Mouse (Mus musculus) macrophage (primary cell): Measurements from ENCODE around the gene Pcdh8. TPM values are rescaled to one million over a fixed set of nuclear protein-coding genes. Genes with fewer than 3 reads are reported as not detected.

ENCODE experiments used
- H3K27ac ChIP-seq: fragments of 350-480 bp; formaldehyde crosslinking; 2 replicates; pipeline ENCODE4 v1.9.0; 2021
- H3K36me3 ChIP-seq: fragments of 350-480 bp; formaldehyde crosslinking; 2 replicates; pipeline ENCODE4 v1.9.0; 2021; ENCODE audit errors: inconsistent target
- H3K4me3 ChIP-seq: fragments of 350-480 bp; formaldehyde crosslinking; 2 replicates; pipeline ENCODE4 v1.9.0; 2021; ENCODE audit errors: inconsistent target
- H3K79me2 ChIP-seq: fragments of 350-480 bp; formaldehyde crosslinking; 2 replicates; pipeline ENCODE4 v1.9.0; 2021; ENCODE audit errors: inconsistent target
- WGBS: methylation state at CpG from one replicate; pipeline ENCODE4 v1.1.7; 2026; ENCODE audit warnings: inconsistent platforms; ENCODE audit not compliant: missing documents; 5-methylcytosine and 5-hydroxymethylcytosine counted together
- polyA plus RNA-seq: library from polyadenylated mRNA; stranded (reverse); fragments of 250-400 nt; gene quantifications from 3 replicates; pipeline ENCODE4 v1.2.4, GENCODE M21; 2018; ENCODE audit warnings: inconsistent platforms

Gene Pcdh8
- polyA plus RNA-seq, 1 experiment from 2014 or later: not detected

GRCm38 (mm10) chr14:79769618-79770017 is 1.5 kb downstream of the Pcdh8 start:
- WGBS: 7% methylated on average over 46 of the region's 46 CpGs
- no peaks in the 10 kb centered on the region for H3K36me3 ChIP-seq
- H3K27ac ChIP-seq: no peak overlapping the region
- no peak overlapping the region for H3K4me3 ChIP-seq
- H3K79me2 ChIP-seq: no peaks in the 10 kb centered on the region

DNA sequence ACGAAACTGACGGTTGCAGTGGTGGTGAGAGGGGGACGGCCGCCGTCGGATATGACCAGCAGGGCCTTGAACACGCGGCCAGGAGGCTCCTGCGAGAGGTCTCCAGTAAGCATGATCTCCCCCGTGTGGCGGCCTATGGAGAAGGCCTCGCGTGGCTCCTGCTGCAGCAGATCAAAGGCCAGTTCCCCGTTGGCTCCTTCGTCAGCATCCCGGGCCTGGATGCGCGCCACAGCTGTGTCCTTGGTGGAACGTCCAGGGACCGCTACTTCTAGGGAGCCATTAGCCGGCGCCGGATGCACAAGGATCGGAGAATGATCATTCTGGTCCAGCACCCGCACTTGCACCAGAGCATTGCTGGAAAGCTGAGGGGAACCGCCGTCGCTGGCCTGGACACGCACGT is 2.1 kb downstream of the Pcdh8 start:
- 15% methylated on average over 30 of the region's 30 CpGs for WGBS
- H3K36me3 ChIP-seq: no peaks in the 10 kb centered on the region
- no peak overlapping the region for H3K27ac ChIP-seq
- no peaks in the 10 kb centered on the region for H3K79me2 ChIP-seq
- no peak overlapping the region for H3K4me3 ChIP-seq

GRCm38 (mm10) chr14:79768076-79768830 is 2.9 kb downstream of the Pcdh8 start:
- Histone ChIP-seq H3K36me3 (no peaks in the 10 kb centered on the region), H3K27ac (no peak overlapping the region), H3K79me2 (no peaks in the 10 kb centered on the region), H3K4me3 (no peak overlapping the region)
- 7% methylated on average over 55 of the region's 59 CpGs for WGBS

DNA sequence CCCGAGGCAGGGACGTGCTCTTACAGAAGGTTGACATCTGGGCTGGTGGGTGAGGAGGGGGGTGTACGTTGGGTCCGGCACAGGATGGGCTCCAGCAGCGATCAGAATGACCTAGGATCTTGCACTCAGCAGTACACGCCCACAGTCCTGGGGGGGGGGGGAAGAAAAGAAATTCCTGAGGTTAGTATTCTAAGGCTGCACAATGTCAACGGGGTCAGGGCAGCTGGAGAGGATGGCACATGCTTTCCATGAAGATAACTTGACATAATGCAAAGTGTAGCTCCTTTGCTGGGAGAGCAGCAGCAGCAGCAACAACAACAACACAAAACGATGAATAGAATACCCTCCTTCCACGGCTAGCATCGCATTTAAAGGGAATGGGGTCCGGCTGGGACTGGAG is 3.5 kb downstream of the Pcdh8 start:
- no peaks in the 10 kb centered on the region for H3K79me2 ChIP-seq
- no peak overlapping the region for H3K27ac ChIP-seq
- H3K4me3 ChIP-seq: no peak overlapping the region
- 18% methylated on average over 11 of the region's 11 CpGs for WGBS
- H3K36me3 ChIP-seq: no peaks in the 10 kb centered on the region

DNA sequence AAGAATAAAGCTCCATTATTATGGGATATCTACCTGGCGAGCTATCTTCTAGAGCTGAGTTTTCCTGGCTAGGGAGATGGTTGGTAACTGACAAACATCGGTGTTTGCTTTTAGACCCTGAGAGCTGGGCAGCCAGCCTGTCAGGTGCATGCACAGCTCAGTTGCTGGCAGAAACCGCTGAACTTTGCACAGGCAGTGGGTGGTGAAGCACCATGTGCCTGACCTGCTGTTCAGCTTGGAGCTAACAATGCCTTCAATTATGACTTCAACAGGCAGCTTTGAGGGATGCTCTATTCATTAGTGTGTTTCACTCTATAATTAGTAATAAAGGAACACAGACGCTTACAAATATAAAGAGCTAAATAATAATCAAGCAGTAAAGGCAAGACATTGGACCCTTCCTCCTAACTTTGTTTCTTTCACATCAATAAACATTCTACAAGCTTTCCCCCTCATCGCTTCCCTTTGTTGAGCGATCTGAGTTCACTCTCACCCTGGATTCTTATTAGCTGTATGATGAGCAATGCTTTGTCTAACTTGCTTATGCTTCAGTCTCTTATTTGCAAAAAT is 5.8 kb downstream of the Pcdh8 start:
- 90% methylated on average over 6 of the region's 6 CpGs for WGBS
- Histone ChIP-seq H3K4me3 (no peak overlapping the region), H3K27ac (no peak overlapping the region), H3K79me2 (no peaks in the 10 kb centered on the region), H3K36me3 (no peaks in the 10 kb centered on the region)

- Histone ChIP-seq H3K4me3 (no peak overlapping the region), H3K27ac (no peak overlapping the region), H3K79me2 (no peaks in the 10 kb centered on the region), H3K36me3 (no peaks in the 10 kb centered on the region)
- 79% methylated on average over 13 of the region's 13 CpGs for WGBS
Measured at GRCm38 (mm10) chr14:79754601-79755222, 16.4 kb downstream of the Pcdh8 start.

DNA sequence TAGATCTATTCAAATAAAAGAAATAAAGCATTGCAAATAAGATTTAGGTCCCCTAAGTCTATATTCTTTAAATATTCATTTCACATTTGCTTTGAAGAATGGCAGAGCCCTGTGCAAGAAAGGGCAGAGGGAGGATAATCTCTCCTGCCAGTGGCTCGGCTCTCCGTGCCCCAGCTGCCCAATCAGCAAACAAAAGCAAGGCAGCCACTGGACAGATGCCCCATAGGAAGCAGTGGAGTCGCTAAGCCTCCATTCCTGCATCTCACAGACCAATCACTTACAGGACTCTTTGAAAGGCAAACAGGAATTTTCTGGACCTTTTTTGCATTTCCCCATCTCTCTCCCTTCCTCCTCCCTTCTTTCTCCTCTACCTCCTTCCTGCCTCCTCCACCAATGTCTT is 17.0 kb downstream of the Pcdh8 start:
- no peak overlapping the region for H3K4me3 ChIP-seq
- no peaks in the 10 kb centered on the region for H3K79me2 ChIP-seq
- H3K27ac ChIP-seq: no peak overlapping the region
- no peaks in the 10 kb centered on the region for H3K36me3 ChIP-seq
- 52% methylated on average over 3 of the region's 3 CpGs for WGBS

GRCm38 (mm10) chr14:79753733-79754132 is 17.4 kb downstream of the Pcdh8 start:
- Histone ChIP-seq H3K27ac (no peak overlapping the region), H3K4me3 (no peak overlapping the region)
- 80% methylated on average over 7 of the region's 7 CpGs for WGBS

DNA sequence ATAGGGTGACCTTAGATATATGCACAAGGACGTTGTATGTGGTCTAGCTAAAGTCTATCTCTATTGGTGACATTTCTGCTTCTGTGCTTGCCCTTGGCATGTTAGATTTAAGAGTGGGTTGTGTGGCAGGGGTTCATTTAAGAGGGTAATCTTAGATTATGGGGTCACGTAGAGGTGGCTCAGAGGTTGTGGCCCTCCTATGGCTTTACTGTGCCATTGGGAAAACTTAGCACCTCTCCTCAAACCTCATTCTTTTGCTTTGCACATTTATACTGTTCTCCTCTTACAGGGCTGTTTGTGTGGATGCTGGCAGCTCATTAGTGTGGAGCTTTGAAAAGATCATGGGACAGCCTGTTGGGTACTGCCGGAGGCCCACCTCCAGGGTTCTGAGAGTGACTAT is 30.6 kb downstream of the Pcdh8 start:
- H3K36me3 ChIP-seq: no peaks in the 10 kb centered on the region
- no peak overlapping the region for H3K4me3 ChIP-seq
- 76% methylated on average over 3 of the region's 3 CpGs for WGBS
- no peak overlapping the region for H3K27ac ChIP-seq
- H3K79me2 ChIP-seq: no peaks in the 10 kb centered on the region

More at GRCm38 (mm10) chr14:79753733-79754132, 17.4 kb downstream of the Pcdh8 start:
- Histone ChIP-seq H3K79me2 (no peaks in the 10 kb centered on the region), H3K36me3 (no peaks in the 10 kb centered on the region)

GRCm38 (mm10) chr14:79738441-79738840 is 32.7 kb downstream of the Pcdh8 start:
- WGBS: 79% methylated on average over 9 of the region's 9 CpGs
- Histone ChIP-seq H3K36me3 (no peaks in the 10 kb centered on the region), H3K79me2 (no peaks in the 10 kb centered on the region), H3K27ac (no peak overlapping the region), H3K4me3 (no peak overlapping the region)

GRCm38 (mm10) chr14:79737642-79738379 is 33.3 kb downstream of the Pcdh8 start:
- Histone ChIP-seq H3K79me2 (no peaks in the 10 kb centered on the region), H3K27ac (no peak overlapping the region), H3K4me3 (no peak overlapping the region), H3K36me3 (no peaks in the 10 kb centered on the region)
- WGBS: 61% methylated on average over 9 of the region's 9 CpGs

DNA sequence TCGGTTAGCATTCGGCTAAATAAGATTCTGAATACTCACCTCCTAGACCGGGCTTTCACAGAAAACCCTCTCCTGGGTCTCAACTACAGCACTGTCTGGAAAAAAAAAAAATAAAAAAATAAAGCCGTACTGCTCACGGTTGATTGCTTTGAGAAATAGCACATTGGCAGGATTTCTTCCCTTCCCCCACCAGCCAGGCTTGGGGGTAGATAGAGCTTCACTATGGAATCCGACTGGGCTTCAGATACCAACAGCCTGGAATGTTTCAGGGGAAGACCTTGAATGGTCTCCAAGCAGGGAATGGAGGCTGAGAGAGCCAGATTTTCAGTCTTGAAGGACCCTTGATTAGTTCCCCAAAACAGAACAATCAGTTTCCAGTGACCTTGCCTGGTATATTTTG is 34.3 kb downstream of the Pcdh8 start:
- Histone ChIP-seq H3K27ac (no peak overlapping the region), H3K4me3 (no peak overlapping the region), H3K36me3 (no peaks in the 10 kb centered on the region), H3K79me2 (no peaks in the 10 kb centered on the region)
- WGBS: 79% methylated on average over 6 of the region's 6 CpGs

GRCm38 (mm10) chr14:79733501-79733900 is 37.6 kb downstream of the Pcdh8 start:
- no peaks in the 10 kb centered on the region for H3K79me2 ChIP-seq
- H3K4me3 ChIP-seq: no peak overlapping the region
- H3K36me3 ChIP-seq: no peaks in the 10 kb centered on the region
- no peak overlapping the region for H3K27ac ChIP-seq
- WGBS: 84% methylated on average over 6 of the region's 6 CpGs

GRCm38 (mm10) chr14:79728811-79729210 is 42.3 kb downstream of the Pcdh8 start:
- H3K4me3 ChIP-seq: no peak overlapping the region
- no peaks in the 10 kb centered on the region for H3K36me3 ChIP-seq
- WGBS: 81% methylated on average over 6 of the region's 6 CpGs
- no peaks in the 10 kb centered on the region for H3K79me2 ChIP-seq
- no peak overlapping the region for H3K27ac ChIP-seq
